Mouse (Mus musculus): ENCODE data around the gene Gm15217.

The Gm15217 gene

DNA sequence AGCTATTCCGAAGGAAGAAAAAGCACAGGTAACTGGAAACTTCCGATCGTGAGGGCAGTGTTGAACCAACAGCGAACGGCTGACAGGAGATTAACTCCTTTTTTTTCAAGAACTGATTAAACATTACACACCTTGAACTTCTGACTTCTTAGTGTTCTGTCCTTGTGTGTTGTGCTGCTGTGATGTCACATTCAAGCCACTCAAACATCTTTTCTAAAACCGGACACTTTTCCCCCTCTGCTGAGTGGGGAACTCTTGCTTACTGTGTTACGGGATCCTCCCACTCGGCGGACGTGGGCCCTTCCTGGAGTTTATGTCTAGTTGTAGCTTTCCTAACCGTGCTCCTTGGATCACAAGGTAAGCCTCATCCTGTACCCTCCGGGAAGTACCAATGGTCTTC is at the start of gene Gm15217:
TSS of gene Gm15217 (plus strand) at position 130 of the 400 bp plus-strand sequence.
- DNase-seq (ENCODE audit: low spot score in 2 of 2) = no peak

DNA sequence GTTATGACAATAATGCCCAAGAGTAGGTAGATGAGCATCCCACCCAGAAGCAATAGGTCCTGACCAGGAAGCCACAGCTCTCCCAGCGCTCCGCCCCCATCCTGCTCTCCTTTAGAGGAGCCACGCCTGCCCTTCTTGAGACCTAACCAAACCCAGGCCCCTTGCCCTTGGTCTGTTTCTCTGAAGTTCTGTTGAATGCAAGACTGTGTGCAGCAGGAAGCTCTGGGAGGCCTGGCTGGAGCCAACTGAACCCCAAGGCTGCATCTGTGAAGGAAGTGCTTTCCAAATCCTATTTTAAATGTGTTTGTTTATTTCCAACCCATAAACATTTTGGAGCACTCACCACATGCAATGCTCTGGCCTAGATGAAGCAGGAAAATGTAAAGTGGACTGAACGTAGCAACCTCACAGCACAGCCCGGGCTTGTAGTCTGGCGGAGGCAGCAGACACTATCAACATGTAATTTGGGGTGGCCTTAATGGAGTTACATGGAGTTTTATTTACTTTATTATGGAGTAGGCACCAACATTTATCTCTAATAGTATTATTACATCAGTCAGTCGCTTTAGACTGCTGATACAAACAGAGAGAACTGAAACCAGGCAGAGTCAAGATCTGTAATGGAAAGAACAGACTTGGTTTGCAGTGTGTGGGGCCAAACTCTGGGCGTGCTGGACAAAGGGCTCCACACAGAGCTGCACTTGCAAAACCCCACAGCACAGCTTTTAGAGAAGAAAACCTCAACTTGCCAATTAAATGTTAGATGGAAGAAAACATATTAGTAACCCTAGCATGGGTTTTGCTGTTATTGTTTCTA is 45.6 kb upstream of the Gm15217 start:
- no peak for DNase-seq (ENCODE audit: low spot score in 2 of 2)

DNA sequence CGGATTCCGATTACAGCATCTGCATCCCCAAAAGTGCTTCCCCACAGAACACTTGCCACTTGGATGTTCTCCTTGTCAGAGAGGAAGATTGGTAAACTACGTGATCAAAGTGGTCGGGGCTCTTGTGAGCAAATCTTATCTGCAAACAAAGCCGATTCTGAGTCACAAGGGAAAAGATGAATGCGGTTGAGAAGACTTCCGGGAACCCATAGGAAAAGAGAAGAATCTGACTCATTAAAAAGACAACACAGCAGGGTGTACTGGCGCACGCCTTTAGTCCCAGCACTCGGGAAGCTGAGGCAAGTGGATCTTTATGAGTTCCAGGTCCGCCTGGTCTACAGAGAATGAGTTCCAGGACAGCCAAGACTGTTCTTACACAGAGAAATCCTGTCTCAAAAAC is 40.4 kb upstream of the Gm15217 start:
- no peak for DNase-seq (ENCODE audit: low spot score in 2 of 2)

DNA sequence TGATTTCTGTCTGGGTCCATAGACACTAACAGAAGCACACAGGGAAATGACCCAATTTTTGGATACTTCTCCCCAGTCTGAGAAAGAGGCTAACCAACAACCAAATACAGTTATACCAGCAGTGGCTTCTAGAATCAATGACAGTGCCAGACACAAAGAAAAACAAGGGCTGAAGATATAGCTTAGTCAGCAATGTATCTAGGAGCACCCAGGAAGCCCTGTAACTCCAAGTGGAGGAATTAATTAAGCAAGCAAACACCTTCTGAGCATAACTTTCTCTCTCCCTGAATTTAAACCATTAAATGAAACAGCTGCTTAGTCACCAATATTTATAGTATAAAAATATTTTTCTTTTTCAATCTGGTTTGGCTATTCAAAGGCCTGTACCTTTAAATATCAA is 34.5 kb upstream of the Gm15217 start:
- no peak for DNase-seq (ENCODE audit: low spot score in 2 of 2)

DNA sequence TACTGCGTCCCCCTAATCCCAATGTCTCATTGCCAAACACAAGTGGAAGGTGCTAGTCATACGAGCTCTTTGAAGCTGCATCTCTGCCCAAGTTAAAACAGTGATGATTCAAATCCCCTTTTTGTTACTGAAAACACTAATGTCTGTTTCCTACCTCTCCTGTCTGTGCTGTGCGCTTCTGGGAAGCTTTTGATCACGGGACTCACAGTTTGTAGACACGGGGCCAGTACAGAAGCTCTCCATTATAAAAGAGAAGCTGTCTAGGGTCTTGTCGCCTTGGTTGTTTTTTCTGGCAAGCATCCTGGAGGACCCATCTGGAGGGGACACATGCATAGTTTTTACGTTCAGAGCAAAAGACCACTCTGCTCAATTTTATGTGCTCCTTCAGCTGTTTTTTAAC is 21.9 kb upstream of the Gm15217 start:
- DNase-seq (ENCODE audit: low spot score in 2 of 2) = no peak

DNA sequence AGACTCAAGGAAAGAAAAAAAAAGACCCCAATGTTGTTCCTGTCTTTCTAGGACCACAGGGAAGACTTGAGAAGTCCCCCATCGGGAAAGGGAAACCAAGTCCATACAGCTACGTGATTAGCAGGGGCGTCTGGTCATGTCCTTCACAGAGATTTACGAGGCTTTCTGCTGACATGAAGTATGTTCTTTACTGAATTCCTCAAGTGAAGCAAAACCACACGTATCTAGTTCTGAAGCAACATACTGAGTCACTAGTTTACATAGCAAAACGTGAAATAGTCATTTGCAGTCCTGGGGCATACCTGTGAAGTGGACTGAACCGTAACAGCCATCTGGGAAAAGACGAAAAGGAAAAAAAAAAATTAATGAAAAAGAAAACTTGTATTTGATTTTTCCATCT is 21.5 kb upstream of the Gm15217 start:
- DNase-seq (ENCODE audit: low spot score in 2 of 2) = no peak

DNA sequence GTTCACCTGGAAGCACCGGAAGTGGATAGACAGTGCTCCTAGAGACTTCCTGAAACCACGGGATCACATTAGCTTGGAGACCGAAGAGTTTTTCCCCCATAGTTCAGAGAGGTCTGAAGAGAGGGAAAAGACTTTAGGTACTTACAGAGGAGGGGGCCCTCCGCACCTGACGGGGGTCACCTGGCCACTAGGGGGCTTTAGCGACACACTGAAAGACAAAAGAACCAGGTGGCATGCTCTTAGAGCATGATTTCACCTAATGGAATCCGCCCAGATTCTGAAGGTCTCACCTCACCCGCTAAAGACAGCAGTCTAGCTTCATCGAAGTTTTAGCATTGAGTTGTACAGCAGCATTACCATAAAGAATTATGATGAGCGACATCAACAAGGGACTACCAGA is 16.0 kb upstream of the Gm15217 start:
- no peak for DNase-seq (ENCODE audit: low spot score in 2 of 2)

DNA sequence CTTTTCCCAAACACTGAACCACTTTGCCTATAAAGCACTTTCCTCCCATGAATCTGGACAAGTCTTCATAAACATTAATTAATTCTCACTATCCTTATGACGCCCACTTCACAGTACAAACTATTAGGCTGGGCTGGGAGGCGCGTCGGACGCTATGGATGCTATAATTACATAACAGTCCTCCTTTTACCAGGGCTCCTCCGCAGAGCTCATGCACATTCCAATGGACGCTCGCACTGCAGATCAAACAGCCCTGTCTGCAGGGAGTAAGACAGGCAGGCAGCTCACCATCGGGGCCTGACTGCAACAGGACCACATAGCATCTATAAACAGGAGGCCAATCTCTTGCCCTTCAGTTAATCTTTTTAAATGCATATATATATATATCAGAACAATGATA is 6.8 kb upstream of the Gm15217 start:
- no peak for DNase-seq (ENCODE audit: low spot score in 2 of 2)

DNA sequence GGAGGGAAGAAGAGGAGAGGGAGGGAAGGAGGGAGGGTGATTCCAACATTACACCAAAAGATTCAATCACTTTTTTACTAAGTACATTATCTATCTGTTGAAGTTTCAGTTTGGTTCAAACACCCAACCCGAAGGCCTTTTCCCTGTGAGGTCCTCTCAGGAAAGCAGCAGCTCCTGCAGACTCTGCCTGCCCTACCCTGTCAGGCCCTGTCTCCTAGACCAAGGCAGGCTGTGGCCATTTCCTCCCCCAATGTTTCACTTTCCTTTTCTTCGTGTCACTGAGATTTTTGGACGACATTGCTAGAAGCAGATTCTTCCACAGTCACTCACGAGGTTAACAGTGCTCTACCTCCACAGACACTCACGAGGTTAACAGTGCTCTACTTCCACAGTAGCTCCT is 3.4 kb upstream of the Gm15217 start:
- no peak for DNase-seq (ENCODE audit: low spot score in 2 of 2)

DNA sequence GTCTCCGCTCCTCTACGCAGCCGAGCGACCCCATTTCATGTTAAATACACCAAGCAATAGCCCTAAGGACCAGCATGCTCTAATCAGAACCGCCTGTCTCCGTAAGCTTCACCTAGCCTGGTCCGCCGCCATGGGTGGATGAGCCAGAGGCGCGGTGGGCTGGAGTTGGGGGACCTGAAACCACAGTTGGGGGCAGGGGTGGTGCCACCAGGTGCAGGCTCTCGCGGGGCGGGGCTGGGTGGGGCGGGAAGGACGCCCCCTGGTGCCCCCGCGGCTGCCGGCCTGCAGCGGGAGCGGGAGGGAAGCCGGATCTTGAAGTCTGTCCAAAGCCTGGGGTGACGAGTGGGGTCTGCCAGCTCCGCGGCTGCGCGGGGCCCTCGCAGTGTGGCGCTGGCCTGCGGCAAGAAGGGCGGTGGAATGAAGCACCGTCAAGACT is 1.1 kb downstream of the Gm15217 start:
- DNase-seq (ENCODE audit: low spot score in 2 of 2) = no peak

DNA sequence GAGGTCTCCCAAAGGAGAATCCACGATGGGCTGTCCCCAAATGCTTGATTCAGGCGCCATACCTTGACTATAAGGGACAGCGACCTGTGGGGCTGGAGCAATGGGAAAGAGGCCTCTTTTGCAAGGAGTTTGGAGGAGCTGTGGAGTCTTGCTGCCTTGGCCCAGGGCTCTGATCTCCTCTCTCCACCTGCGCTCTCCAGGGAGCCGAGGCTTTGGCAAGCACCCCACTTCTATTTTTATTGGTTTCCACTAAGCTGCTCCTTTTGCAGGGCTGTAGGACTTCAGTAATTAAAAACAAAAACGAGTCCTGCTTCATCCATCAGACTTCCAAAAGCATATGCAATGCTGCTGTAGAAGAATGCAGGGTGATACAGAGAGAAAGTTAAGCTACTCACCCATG is 2.2 kb downstream of the Gm15217 start:
- DNase-seq (ENCODE audit: low spot score in 2 of 2) = no peak

DNA sequence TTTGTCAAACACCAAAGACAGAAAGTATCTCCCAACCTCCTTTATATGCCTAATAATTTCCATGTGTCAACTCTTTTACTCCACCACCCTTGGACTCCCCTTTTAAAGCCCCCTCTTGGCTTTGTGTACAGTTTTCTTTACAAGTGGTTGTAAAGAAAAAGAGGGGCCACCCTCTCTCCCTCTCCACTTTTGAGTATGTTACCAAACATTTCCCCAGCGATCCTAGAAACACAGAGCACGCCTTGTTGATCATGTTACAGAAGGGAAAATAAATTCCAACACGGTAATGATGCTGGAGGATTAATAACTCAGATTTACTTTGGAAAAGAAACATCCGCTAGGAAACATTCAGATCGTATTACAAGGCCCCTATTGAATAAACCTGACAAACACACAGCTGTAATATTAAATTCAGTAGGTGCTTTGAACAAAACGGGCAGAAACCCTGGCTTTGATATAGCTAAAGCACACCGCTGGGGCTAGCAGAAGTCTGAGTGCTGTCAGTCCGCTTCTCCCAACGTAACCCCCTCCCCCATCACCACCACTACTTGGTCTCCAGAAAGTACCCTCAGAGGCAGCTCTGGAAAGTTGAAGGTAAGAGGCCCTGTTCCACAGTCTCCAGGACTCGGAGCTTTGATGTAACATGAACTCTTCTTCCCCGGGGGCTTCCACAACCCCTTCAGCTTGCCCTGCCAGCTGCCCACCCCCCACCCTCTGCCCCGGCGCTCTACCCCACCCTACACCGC is 5.9 kb downstream of the Gm15217 start:
- no peak for DNase-seq (ENCODE audit: low spot score in 2 of 2)

DNA sequence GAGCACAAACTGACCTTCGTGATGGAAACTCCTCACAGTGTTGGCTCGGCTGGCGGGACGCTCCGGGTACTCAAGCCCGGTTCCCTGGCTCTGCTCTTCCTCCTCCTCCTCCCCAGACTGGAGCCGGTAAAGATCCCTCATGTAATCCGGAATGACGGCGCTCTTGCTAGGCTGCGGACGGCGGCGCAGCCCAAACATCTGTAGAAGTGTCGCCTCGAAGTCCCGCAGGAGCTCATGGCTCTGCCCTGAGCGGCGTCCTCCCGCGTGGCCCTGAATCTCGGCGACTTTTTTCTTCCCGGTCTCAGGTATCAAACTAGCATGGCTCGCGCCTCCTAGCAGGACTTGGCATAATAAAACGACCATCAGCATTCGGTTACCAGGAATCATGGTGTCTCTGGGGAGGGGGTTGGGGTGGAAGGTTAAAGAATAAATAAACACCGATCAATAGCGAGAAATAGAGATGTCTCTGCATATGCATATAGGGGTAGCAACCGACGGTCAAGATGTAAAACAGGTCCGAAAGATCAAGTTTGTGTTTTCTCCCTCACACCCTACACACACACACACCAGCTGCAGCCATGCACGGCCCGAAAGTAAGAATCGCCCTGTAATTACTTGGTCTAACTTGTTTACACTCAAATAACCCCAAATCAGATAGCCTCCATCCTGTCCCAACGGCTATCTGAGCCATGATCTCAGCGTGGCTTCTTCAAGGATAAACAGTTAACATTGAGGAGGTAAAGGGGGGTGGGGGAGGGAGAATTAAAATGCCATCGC is 6.7 kb downstream of the Gm15217 start:
- no peak for DNase-seq (ENCODE audit: low spot score in 2 of 2)

DNA sequence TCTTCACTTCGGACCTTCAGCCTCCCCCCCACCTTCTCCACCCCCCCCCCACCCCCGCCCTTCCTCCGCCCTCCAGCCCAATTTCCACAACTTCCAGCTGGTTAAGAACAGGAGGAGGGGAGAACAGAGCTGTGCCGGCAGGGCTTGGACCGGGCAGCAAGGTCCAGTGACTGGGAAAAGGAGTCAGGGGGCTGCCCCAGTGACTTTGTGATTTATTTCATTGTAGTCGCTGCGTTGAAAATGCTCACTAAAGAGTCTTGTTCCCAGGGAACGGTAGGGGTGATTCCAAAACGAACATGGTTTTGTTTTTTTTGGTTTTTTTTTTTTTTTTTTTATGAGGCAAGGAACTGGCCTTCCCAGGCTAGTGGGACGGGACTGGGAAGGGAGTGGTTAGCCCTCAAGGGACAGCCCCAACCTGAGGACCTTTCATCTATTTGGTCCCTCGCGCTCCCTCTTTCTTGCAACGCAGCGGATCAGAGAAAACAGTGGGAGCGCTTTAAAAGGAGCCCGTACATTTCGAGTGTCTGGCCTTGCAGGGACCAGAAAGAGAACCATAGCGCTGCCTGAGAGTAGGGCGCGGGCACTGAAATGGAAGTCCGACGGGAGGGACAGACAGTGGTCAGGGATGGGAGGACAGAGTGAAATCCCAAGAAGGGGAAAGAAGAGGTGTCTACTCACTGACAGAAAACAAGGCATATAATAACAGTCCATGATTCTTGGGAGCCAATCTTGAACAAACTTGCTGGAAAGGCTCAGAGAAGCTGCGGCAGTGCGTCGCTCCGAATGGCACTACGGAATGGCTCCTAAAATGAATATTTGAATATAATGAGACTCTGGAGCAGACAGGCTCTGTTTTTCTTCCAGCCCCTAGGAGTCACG is 7.5 kb downstream of the Gm15217 start:
- no peak for DNase-seq (ENCODE audit: low spot score in 2 of 2)

DNA sequence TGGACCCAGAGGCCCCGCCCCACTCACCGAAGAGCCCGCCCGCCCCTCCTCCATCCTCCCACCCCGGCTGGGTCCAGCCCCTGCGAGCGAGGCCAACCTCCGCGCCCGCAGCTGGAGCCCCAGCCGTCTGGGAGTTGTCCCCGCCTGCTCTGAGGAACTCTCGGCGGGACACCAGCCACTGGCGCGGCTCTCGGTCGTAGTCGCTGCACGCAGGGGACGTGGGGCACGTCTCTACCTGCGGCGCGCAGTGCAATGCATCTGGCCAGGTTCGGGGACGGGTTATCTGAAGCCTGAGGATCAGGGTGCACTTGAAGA is 8.1 kb downstream of the Gm15217 start:
- DNase-seq (ENCODE audit: low spot score in 2 of 2) = no peak

DNA sequence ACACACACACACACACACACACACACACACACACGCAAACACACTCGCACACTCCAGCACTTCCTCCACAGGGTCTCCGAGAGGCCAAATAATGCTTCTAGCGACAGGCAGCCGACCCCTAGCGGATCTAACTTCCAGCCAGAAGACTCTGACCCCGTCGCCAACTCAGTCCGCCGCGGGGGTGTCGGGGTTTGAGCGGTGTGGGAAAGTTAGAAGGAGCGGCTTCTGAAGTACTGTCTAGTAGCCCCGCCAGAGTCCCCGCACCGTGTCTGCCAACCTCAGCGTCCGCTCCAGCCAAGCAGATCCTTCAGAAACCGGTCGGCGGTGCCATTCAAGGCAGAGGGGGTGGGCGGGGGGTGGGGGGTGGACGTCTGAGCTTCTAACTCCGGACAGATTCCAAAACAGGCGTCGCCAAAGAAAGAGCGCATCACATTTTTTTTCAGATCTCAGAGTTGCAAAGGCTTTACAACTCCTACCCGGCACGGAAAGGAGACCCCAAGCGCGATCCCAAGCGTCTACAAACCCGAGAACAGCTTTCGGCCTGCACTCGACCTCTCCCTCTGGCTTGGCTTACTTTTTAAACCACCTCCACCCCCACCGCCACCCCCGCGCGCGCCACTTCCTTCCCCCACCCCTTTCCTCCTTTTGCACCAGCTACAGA is 8.7 kb downstream of the Gm15217 start:
- DNase-seq (ENCODE audit: low spot score in 2 of 2) = no peak

DNA sequence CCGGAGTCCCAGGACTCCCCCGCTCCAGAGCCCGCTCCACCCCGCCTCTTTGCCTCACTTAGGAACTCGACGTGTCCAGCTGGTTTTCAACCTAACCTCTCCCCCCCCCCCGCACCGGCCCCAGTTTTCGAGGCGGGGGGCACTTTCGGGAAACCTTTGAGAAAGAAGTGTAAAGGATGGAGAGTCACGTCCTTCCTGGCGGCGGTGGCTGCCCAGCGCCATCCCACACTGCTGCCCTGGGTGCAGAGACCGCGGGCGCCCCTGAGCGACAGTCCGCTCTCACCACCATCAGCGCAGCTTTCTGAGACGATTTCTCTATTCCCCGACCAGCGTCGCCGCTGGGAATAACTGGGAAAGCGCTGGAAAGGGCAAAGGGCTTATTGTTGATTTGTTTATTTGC is 9.4 kb downstream of the Gm15217 start:
- no peak for DNase-seq (ENCODE audit: low spot score in 2 of 2)

DNA sequence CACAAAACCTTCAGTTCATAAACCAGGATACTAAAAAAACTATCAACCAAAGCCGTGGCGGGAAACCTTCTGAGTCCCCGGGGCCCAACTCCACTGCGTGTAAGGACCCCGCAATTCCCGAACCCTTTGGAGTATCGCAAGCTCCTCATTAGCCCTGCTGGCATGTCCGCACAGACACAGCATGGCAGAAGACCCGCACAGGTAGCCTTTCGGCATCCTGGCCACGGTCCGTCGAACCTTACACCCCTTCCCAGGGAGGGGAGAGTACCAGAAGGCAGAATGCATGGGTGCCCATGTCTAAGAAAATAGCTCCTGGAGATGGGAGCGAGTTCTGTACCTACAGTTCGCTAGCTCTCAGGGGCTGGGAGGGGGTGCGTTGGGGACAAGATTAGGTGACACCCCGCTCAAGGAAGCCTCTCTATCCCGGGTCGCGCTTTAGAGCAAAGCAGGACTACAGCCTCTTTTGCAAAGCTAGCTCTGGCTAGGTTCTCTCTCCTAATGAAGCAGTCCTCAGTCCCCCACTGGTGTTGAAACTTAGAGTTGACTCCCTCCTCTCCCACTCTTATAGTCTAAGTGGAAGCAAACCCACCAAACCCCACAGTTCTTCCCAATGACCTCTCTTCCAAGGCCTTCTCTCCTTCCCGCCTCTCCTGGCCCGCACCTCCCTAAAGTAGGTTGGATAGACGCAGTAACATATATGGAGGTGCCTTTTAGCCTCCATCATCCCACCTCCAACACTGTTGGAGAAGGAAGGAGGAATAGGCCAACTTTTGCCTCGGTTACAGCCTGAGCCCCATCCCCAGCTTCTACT is 10.4 kb downstream of the Gm15217 start:
- DNase-seq (ENCODE audit: low spot score in 2 of 2) = no peak

DNA sequence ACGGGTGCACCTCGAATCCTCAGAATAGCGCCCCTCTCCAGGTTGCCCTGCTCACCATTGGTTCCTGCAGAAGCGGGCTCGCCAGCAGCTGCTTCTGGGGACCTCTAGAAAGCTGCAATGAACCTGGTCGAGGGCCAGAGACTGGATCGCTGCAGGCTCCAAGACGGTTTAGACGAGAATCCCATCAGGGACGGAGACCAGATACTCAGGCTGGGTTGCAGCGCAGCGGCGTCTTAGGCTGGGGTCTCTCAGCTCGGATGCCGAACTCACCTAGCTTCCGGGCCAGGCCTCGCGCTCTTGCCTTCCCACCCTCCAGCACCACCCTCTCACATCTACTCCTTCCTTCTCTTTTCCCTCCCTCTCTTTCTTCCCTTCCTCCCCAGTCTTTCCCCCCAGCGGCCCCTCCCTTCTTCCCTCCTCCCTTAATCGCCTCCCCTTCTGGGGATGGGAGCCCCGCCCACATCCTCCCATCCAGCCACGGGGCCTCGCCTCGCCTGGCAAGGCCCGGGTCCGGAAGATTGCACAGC is 11.1 kb downstream of the Gm15217 start, which contains the start of gene Bmp4:
TSS of gene Bmp4 (minus strand) at position 421 of the 527 bp plus-strand sequence.
- no peak for DNase-seq (ENCODE audit: low spot score in 2 of 2)

DNA sequence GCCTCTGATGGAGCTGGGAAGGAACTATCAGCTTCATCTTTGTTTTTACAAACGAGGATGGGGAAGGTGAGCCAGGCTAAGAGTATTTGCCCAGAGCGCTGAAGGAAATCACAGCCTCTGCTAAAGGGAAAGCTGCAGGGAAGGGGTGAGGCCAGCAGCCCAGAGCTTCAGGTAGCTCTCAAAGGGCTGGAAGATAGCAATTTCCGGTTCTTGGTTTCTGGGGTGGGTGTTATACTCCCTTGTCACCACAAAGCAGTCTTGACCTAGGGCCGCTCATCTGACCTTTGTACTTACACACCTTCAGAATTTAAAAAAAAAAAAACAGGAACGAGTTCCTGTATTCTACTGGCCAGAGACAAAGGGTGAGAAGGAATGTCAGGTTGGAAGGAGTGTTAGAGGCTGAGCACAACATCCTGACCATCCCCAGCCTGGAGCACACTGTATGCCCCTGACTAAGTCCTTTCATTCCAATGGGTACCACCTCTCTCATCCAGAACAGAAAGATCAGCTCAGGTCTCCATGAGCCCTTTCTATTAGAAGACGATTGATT is 12.5 kb downstream of the Gm15217 start:
- DNase-seq (ENCODE audit: low spot score in 2 of 2) = no peak
